Mouse (Mus musculus) stomach, postnatal 0 days (tissue): ENCODE data around the gene Gng5. TPM values are rescaled to one million over a fixed set of nuclear protein-coding genes. Genes with fewer than 3 reads are reported as not detected.

ENCODE experiments used
- ATAC-seq: fragments of 200-750 bp; cut with Nextera tagmentation; 2 replicates; pipeline ENCODE4 v1.8.0; 2017; ENCODE audit not compliant: low FRiP score, low TSS enrichment
- DNase-seq: peaks from one replicate; pipeline ENCODE4 v3.0.0-alpha.2; 2016; ENCODE audit warnings: low spot score
- H3K27ac ChIP-seq: fragments of 300-500 bp; sonication (generic); replicated peaks from 2 replicates; pipeline ENCODE4 v1.5.1; 2014; ENCODE audit warnings: mild to moderate bottlenecking, control low read depth
- H3K27me3 ChIP-seq: fragments of 300-500 bp; sonication (generic); 2 replicates; pipeline ENCODE4 v1.6.1; 2014; ENCODE audit warnings: low read length; ENCODE audit not compliant: control insufficient read depth, insufficient read depth
- H3K36me3 ChIP-seq: fragments of 300-500 bp; sonication (generic); 2 replicates; pipeline ENCODE4 v1.6.1; 2014; ENCODE audit warnings: low read length, mixed read lengths; ENCODE audit not compliant: control insufficient read depth, insufficient read depth
- H3K4me1 ChIP-seq: fragments of 300-500 bp; sonication (generic); replicated peaks from 2 replicates; pipeline ENCODE4 v1.6.1; 2014; ENCODE audit warnings: antibody characterized with exemption; ENCODE audit not compliant: control insufficient read depth, insufficient read depth
- H3K4me2 ChIP-seq: fragments of 300-500 bp; sonication (generic); replicated peaks from 2 replicates; pipeline ENCODE4 v1.6.1; 2014; ENCODE audit warnings: low read depth, mild to moderate bottlenecking, control low read depth, moderate library complexity
- H3K4me3 ChIP-seq: fragments of 300-500 bp; sonication (generic); 2 replicates; pipeline ENCODE4 v1.5.1; 2014; ENCODE audit warnings: low read depth, low read length, control low read depth
- H3K9ac ChIP-seq: fragments of 300-500 bp; sonication (generic); 2 replicates; pipeline ENCODE4 v1.6.1; 2014; ENCODE audit warnings: mild to moderate bottlenecking, low read length, control low read depth, mixed read lengths
- H3K9me3 ChIP-seq: fragments of 300-500 bp; sonication (generic); 2 replicates; pipeline ENCODE4 v1.6.1; 2016; ENCODE audit warnings: low read length; ENCODE audit not compliant: control insufficient read depth
- CTCF ChIP-seq: IDR thresholded peaks from 2 replicates; pipeline ENCODE4 v1.5.1; 2016; ENCODE audit warnings: antibody characterized with exemption, low read depth, mild to moderate bottlenecking, moderate library complexity
- EP300 ChIP-seq: optimal IDR thresholded peaks from 2 replicates; pipeline ENCODE3; 2016; ENCODE audit warnings: antibody characterized with exemption
- WGBS: fragments of 180-500 bp; shearing (Covaris S2); extraction: QIAGEN DNeasy Blood & Tissue Kit; methylation state at CpG from one replicate; pipeline ENCODE4 v1.1.7; 2014; 5-methylcytosine and 5-hydroxymethylcytosine counted together
- polyA plus RNA-seq: library from polyadenylated mRNA; unstranded; fragments of >200 nt; fragmentation: Nextera tagmentation; extraction: Ambion mirVana; gene quantifications from 2 replicates; pipeline ENCODE4 v1.2.1, GENCODE M21; 2015

Gng5 gene
- polyA plus RNA-seq, 1 experiment from 2014 or later, result 1,141 TPM

GRCm38 (mm10) chr3:146500003-146500809, 599 bp downstream of the Gng5 start:
- WGBS, result under 1% methylated on average over 54 of the region's 57 CpGs
- peak overlapping the region; percentile 90 for H3K4me3 ChIP-seq
- H3K4me1 ChIP-seq, result no peaks in the 10 kb centered on the region; the same call in 1 of the 2 replicates
- H3K36me3 ChIP-seq, result no peaks in the 10 kb centered on the region; the same call in 1 of the 2 replicates
- H3K27me3 ChIP-seq, result no peaks in the 10 kb centered on the region
- peak overlapping the region; percentile 97 for H3K9ac ChIP-seq
- TF ChIP-seq CTCF, result no peak
- TF ChIP-seq EP300, result peak; percentile 40
- peak; percentile 67 for ATAC-seq
- DNase-seq, result peak; percentile 62
- H3K4me2 ChIP-seq, result peak overlapping the region; percentile 70
- no peaks in the 10 kb centered on the region for H3K9me3 ChIP-seq
- H3K27ac ChIP-seq, result peak overlapping the region; percentile 98

GRCm38 (mm10) chr3:146500810-146501201, 1.2 kb downstream of the Gng5 start:
- DNase-seq (no peak), ATAC-seq (no peak)
- WGBS, result 5% methylated on average over 5 of the region's 5 CpGs
- Histone ChIP-seq H3K9me3 (no peaks in the 10 kb centered on the region), H3K4me2 (peak overlapping the region; percentile 70), H3K27me3 (no peaks in the 10 kb centered on the region), H3K9ac (peak overlapping the region; percentile 97), H3K27ac (peak overlapping the region; percentile 98), H3K4me1 (no peaks in the 10 kb centered on the region; the same call in 1 of the 2 replicates), H3K36me3 (peaks cover 2% of the 10 kb centered on the region; the same call in 1 of the 2 replicates), H3K4me3 (peak overlapping the region; percentile 90)
- no peak for TF ChIP-seq CTCF
- TF ChIP-seq EP300, result no peak

DNA sequence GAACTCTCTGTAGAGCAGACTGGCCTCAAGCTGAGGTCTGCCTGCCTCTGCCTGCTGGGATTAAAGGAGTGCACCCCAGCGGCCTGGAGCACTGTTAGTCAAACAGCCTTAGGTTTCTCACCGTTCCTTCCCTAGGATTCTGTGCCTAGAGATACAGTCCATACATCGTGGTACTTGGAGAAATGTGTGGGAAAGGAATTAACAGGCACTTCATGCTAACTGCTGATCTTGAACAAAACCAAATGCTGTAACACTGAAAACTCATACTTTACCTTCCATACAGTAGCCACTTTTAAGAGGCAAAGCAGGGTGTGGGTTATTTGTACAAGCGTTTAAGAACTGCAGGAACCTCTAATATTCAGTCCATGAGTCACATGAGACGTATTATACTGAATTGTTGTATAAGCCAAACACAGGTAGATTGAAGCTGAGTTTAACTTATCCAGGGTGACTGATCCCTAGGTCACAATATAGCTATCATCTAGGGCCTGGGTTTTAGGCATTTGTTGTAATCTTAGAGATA, 2.1 kb downstream of the Gng5 start:
- ATAC-seq, result peak; percentile 16; the same call in 1 of the 2 replicates
- TF ChIP-seq CTCF, result no peak
- TF ChIP-seq EP300, result no peak
- H3K27ac ChIP-seq, result peak overlapping the region; percentile 98
- no peaks in the 10 kb centered on the region for H3K9me3 ChIP-seq
- peak overlapping the region; percentile 70 for H3K4me2 ChIP-seq
- WGBS, result 27% methylated on average over 5 of the region's 5 CpGs
- no peaks in the 10 kb centered on the region for H3K27me3 ChIP-seq
- H3K36me3 ChIP-seq, result peaks cover 8% of the 10 kb centered on the region; the same call in 1 of the 2 replicates
- H3K4me1 ChIP-seq, result no peaks in the 10 kb centered on the region; the same call in 1 of the 2 replicates
- H3K9ac ChIP-seq, result peak overlapping the region; percentile 97
- DNase-seq, result peak; percentile 22
- peak overlapping the region; percentile 90 for H3K4me3 ChIP-seq

DNA sequence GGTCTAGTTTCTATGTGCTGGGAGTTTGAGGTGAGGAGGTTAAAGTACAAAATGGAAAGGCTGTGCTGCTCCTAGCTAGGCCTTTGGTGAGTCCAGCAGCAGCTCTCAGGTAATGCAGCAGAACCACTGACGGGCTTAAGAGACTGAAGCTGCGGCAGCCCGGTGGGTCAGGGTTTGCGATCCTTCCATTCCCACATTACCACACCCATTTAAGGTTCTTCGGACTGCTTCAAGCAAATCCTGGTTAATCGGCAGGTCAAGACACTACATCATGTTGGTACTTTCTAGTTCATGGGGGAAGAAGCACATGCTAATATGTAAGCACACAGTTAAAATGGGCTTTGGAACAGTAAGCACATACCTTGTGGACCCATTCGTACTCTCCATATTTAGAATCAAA, 7.1 kb downstream of the Gng5 start:
- Histone ChIP-seq H3K27ac (no peak overlapping the region), H3K9ac (no peak overlapping the region), H3K27me3 (no peaks in the 10 kb centered on the region), H3K4me3 (no peak overlapping the region), H3K4me1 (no peaks in the 10 kb centered on the region; the same call in 1 of the 2 replicates), H3K9me3 (no peaks in the 10 kb centered on the region), H3K36me3 (peaks cover 15% of the 10 kb centered on the region; the same call in 1 of the 2 replicates), H3K4me2 (no peak overlapping the region)
- no peak for ATAC-seq
- 92% methylated on average over 7 of the region's 7 CpGs for WGBS
- no peak for DNase-seq
- TF ChIP-seq CTCF (no peak), EP300 (no peak)

- Histone ChIP-seq H3K4me3 (peak overlapping the region; percentile 85), H3K27me3 (no peaks in the 10 kb centered on the region), H3K9ac (peak overlapping the region; percentile 86), H3K4me2 (peak overlapping the region; percentile 71), H3K36me3 (peaks cover 5% of the 10 kb centered on the region; the same call in 1 of the 2 replicates), H3K27ac (peak overlapping the region; percentile 99), H3K9me3 (no peaks in the 10 kb centered on the region), H3K4me1 (no peaks in the 10 kb centered on the region)
- WGBS, result 25% methylated on average over 5 of the region's 5 CpGs
- TF ChIP-seq CTCF (peak; percentile 32; the same call in 1 of the 2 replicates), EP300 (no peak)
- DNase-seq, result no peak
- no peak for ATAC-seq
These were observed 20.7 kb downstream of the Gng5 start for GRCm38 (mm10) chr3:146520226-146520797.
